Mouse (Mus musculus): Measurements from ENCODE around the gene Gsta4. TPM values are rescaled to one million over a fixed set of nuclear protein-coding genes. Genes with fewer than 3 reads are reported as not detected.

Gsta4 gene
- total and polyA plus RNA-seq, 3 experiments, result 1.4 to 6.8 (median 4.5) TPM

GRCm38 (mm10) chr9:78210079-78210478 lies 27.5 kb downstream of the Gsta4 start:
- Histone ChIP-seq H3K27me3 (ENCODE audit: insufficient read depth, low read length) (0 out of 2 replicates have a peak, but pooled peaks cover 3% of the 10 kb centered on the region), H3K4me1 (ENCODE audit: insufficient read depth, low read depth, low read length) (0 out of 2 replicates have a peak, but pooled peaks cover 3% of the 10 kb centered on the region), H3K4me3 (ENCODE audit: low read depth, low read length) (no peak overlapping the region), H3K9me3 (replicated peaks) (no peaks in the 10 kb centered on the region), H3K36me3 (replicated peaks) (no peaks in the 10 kb centered on the region)
- DNase-seq (ENCODE audit: low spot score), result no peak
- TF ChIP-seq TAL1 (conservative IDR thresholded peaks at IDR 0.05; ENCODE audit: low read depth, low read length) (no peak), POLR2AphosphoS5 (IDR thresholded peaks at IDR 0.05; ENCODE audit: insufficient replicate concordance, low read depth, low read length) (no peak), GATA1 (IDR thresholded peaks at IDR 0.05; ENCODE audit: borderline replicate concordance, low read length) (no peak), CTCF (IDR thresholded peaks at IDR 0.05; ENCODE audit: low read depth, low read length) (no peak), GATA2 (IDR thresholded peaks at IDR 0.05; ENCODE audit: borderline replicate concordance, low read depth, low read length) (no peak)
- no peak for ATAC-seq (ENCODE audit: extremely low read depth, insufficient number of reproducible peaks, low FRiP score, poor library complexity, severe bottlenecking)

DNA sequence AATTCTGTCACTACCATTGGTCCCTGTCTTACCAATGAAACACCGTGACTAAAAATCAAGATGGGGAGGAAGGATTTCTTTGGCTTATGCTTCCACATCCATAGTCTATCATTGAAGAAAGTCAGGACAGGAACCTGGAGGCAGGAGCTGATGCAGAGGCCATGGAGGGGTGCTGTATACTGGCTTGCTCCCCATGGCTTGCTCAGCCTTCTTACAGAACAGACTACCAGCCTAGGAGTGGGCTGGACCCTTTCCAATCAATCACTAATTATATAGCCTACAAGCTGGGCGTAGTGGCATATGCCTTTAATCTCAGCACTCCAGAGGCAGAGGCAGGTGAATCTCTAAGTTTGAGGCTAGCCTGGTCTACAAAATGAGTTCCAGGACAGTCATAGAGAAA lies 28.2 kb downstream of the Gsta4 start:
- H3K4me1 ChIP-seq (ENCODE audit: insufficient read depth, low read depth, low read length), result 0 out of 2 replicates have a peak, but pooled peaks cover 3% of the 10 kb centered on the region
- ATAC-seq (ENCODE audit: extremely low read depth, insufficient number of reproducible peaks, low FRiP score, poor library complexity, severe bottlenecking) (no peak), DNase-seq (ENCODE audit: low spot score) (no peak)
- H3K36me3 ChIP-seq (replicated peaks), result no peaks in the 10 kb centered on the region
- no peak overlapping the region for H3K4me3 ChIP-seq (ENCODE audit: low read depth, low read length)
- H3K9me3 ChIP-seq (replicated peaks), result no peaks in the 10 kb centered on the region
- 0 out of 2 replicates have a peak, but pooled peaks cover 3% of the 10 kb centered on the region for H3K27me3 ChIP-seq (ENCODE audit: insufficient read depth, low read length)
- TF ChIP-seq GATA1 (IDR thresholded peaks at IDR 0.05; ENCODE audit: borderline replicate concordance, low read length), result no peak
- TF ChIP-seq GATA2 (IDR thresholded peaks at IDR 0.05; ENCODE audit: borderline replicate concordance, low read depth, low read length), result no peak
- no peak for TF ChIP-seq CTCF (IDR thresholded peaks at IDR 0.05; ENCODE audit: low read depth, low read length)

GRCm38 (mm10) chr9:78211521-78211920 lies 28.9 kb downstream of the Gsta4 start:
- H3K36me3 ChIP-seq (replicated peaks), result no peaks in the 10 kb centered on the region
- ATAC-seq (ENCODE audit: extremely low read depth, insufficient number of reproducible peaks, low FRiP score, poor library complexity, severe bottlenecking), result no peak

GRCm38 (mm10) chr9:78212341-78213049 lies 29.9 kb downstream of the Gsta4 start:
- no peak for DNase-seq (ENCODE audit: low spot score)

More at GRCm38 (mm10) chr9:78211521-78211920, 28.9 kb downstream of the Gsta4 start:
- no peak for DNase-seq (ENCODE audit: low spot score)
- 0 out of 2 replicates have a peak, but pooled peaks cover 3% of the 10 kb centered on the region for H3K4me1 ChIP-seq (ENCODE audit: insufficient read depth, low read depth, low read length)
- TF ChIP-seq TAL1 (conservative IDR thresholded peaks at IDR 0.05; ENCODE audit: low read depth, low read length), result no peak
- TF ChIP-seq CTCF (IDR thresholded peaks at IDR 0.05; ENCODE audit: low read depth, low read length), result no peak
- no peak for TF ChIP-seq GATA2 (IDR thresholded peaks at IDR 0.05; ENCODE audit: borderline replicate concordance, low read depth, low read length)
- no peak for TF ChIP-seq GATA1 (IDR thresholded peaks at IDR 0.05; ENCODE audit: borderline replicate concordance, low read length)
- TF ChIP-seq POLR2AphosphoS5 (IDR thresholded peaks at IDR 0.05; ENCODE audit: insufficient replicate concordance, low read depth, low read length), result no peak
- H3K4me3 ChIP-seq (ENCODE audit: low read depth, low read length), result no peak overlapping the region
- H3K27me3 ChIP-seq (ENCODE audit: insufficient read depth, low read length), result 0 out of 2 replicates have a peak, but pooled peaks cover 3% of the 10 kb centered on the region
- H3K9me3 ChIP-seq (replicated peaks), result no peaks in the 10 kb centered on the region

GRCm38 (mm10) chr9:78217074-78217473 lies 34.5 kb downstream of the Gsta4 start:
- Histone ChIP-seq H3K36me3 (replicated peaks) (no peaks in the 10 kb centered on the region), H3K4me1 (ENCODE audit: insufficient read depth, low read depth, low read length) (0 out of 2 replicates have a peak, but pooled peaks cover 3% of the 10 kb centered on the region), H3K4me3 (ENCODE audit: low read depth, low read length) (no peak overlapping the region), H3K27me3 (ENCODE audit: insufficient read depth, low read length) (0 out of 2 replicates have a peak, but pooled peaks cover 3% of the 10 kb centered on the region), H3K9me3 (replicated peaks) (no peaks in the 10 kb centered on the region)
- DNase-seq (ENCODE audit: low spot score) (no peak), ATAC-seq (ENCODE audit: extremely low read depth, insufficient number of reproducible peaks, low FRiP score, poor library complexity, severe bottlenecking) (no peak)
- TF ChIP-seq GATA2 (IDR thresholded peaks at IDR 0.05; ENCODE audit: borderline replicate concordance, low read depth, low read length), result no peak
- no peak for TF ChIP-seq TAL1 (conservative IDR thresholded peaks at IDR 0.05; ENCODE audit: low read depth, low read length)
- no peak for TF ChIP-seq GATA1 (IDR thresholded peaks at IDR 0.05; ENCODE audit: borderline replicate concordance, low read length)
- no peak for TF ChIP-seq CTCF (IDR thresholded peaks at IDR 0.05; ENCODE audit: low read depth, low read length)
- no peak for TF ChIP-seq POLR2AphosphoS5 (IDR thresholded peaks at IDR 0.05; ENCODE audit: insufficient replicate concordance, low read depth, low read length)

More at GRCm38 (mm10) chr9:78212341-78213049, 29.9 kb downstream of the Gsta4 start:
- ATAC-seq (ENCODE audit: extremely low read depth, insufficient number of reproducible peaks, low FRiP score, poor library complexity, severe bottlenecking), result no peak
- H3K27me3 ChIP-seq (ENCODE audit: insufficient read depth, low read length), result 0 out of 2 replicates have a peak, but pooled peaks cover 3% of the 10 kb centered on the region
- H3K9me3 ChIP-seq (replicated peaks), result no peaks in the 10 kb centered on the region
- no peaks in the 10 kb centered on the region for H3K36me3 ChIP-seq (replicated peaks)
- 0 out of 2 replicates have a peak, but pooled peaks cover 3% of the 10 kb centered on the region for H3K4me1 ChIP-seq (ENCODE audit: insufficient read depth, low read depth, low read length)
- no peak for TF ChIP-seq GATA1 (IDR thresholded peaks at IDR 0.05; ENCODE audit: borderline replicate concordance, low read length)
- no peak for TF ChIP-seq CTCF (IDR thresholded peaks at IDR 0.05; ENCODE audit: low read depth, low read length)
- TF ChIP-seq POLR2AphosphoS5 (IDR thresholded peaks at IDR 0.05; ENCODE audit: insufficient replicate concordance, low read depth, low read length), result no peak
- TF ChIP-seq GATA2 (IDR thresholded peaks at IDR 0.05; ENCODE audit: borderline replicate concordance, low read depth, low read length), result no peak
- no peak for TF ChIP-seq TAL1 (conservative IDR thresholded peaks at IDR 0.05; ENCODE audit: low read depth, low read length)
- no peak overlapping the region for H3K4me3 ChIP-seq (ENCODE audit: low read depth, low read length)

DNA sequence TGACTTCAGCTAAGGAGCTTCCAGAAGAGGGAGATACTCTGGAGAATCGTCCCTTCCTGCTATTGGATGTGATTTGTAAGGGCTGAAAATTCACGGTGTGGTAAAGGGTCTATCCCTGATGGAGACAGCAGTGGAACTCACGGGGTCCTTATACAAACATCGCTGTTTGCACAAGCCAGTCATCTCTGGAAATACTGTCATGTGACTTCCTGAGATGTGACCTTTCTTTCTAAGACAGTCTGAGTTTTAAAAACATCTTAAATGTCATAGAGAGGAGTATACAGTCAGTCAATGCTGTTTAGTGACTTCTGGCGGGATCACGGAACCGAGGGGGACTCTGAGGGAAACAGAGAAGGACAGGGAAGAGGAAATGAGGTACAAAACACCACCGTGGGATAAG lies 40.0 kb downstream of the Gsta4 start:
- TF ChIP-seq CTCF (IDR thresholded peaks at IDR 0.05; ENCODE audit: low read depth, low read length) (no peak), GATA2 (IDR thresholded peaks at IDR 0.05; ENCODE audit: borderline replicate concordance, low read depth, low read length) (no peak), GATA1 (IDR thresholded peaks at IDR 0.05; ENCODE audit: borderline replicate concordance, low read length) (no peak), POLR2AphosphoS5 (IDR thresholded peaks at IDR 0.05; ENCODE audit: insufficient replicate concordance, low read depth, low read length) (no peak), TAL1 (conservative IDR thresholded peaks at IDR 0.05; ENCODE audit: low read depth, low read length) (no peak)
- no peak for ATAC-seq (ENCODE audit: extremely low read depth, insufficient number of reproducible peaks, low FRiP score, poor library complexity, severe bottlenecking)
- Histone ChIP-seq H3K9me3 (replicated peaks) (no peaks in the 10 kb centered on the region), H3K27me3 (ENCODE audit: insufficient read depth, low read length) (no peaks in the 10 kb centered on the region; the same call in 1 of the 2 replicates), H3K4me1 (ENCODE audit: insufficient read depth, low read depth, low read length) (no peaks in the 10 kb centered on the region), H3K4me3 (ENCODE audit: low read depth, low read length) (no peak overlapping the region), H3K36me3 (replicated peaks) (no peaks in the 10 kb centered on the region)
- DNase-seq (ENCODE audit: low spot score), result no peak

Measured in G1E (cell line).